Mouse (Mus musculus) spleen, adult 2 months (tissue): ENCODE data around the gene Adamts17.

Source experiments
- CTCF ChIP-seq: fragments of 200-500 bp; IDR thresholded peaks from 2 replicates; pipeline ENCODE4 v1.5.1; 2011; ENCODE audit warnings: mild to moderate bottlenecking, inconsistent platforms; ENCODE audit not compliant: insufficient read depth, insufficient read length, insufficient replicate concordance; ENCODE audit errors: extremely low read depth
- POLR2A ChIP-seq: fragments of 200-500 bp; IDR thresholded peaks from 2 replicates; pipeline ENCODE4 v1.6.1; 2011; ENCODE audit warnings: low read depth, low read length, inconsistent platforms

DNA sequence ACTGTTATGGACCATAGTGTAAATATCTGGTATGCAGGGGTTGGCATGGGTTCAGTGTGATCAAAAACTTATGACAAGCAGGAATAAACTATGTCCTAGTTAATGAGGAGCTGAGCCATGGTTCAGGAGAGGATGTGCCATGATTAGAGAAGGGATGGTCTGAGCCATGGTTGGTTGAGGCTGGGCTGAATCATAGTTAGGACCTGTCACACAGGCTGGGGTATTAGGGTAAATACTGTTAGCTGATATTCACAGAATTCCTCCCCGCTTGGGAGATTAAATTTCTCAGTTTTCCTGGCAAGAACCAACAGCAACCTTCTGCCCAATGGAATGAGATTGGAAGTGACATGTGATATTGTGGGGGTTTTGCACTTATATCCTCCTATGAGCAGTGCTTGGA is 84.6 kb downstream of the Adamts17 start:
- no peak for TF ChIP-seq CTCF
- no peak for TF ChIP-seq POLR2A
